Mouse (Mus musculus) liver, embryonic 16.5 days (tissue): ENCODE results near the gene Lrwd1. TPM values are rescaled to one million over a fixed set of nuclear protein-coding genes. Genes with fewer than 3 reads are reported as not detected.
"Not testable (repeated sequence)": the region's sequence is repeated elsewhere in the genome, so short reads cannot be mapped to it uniquely, and the experiment has no call there.

Source experiments
- ATAC-seq: fragments of 200-750 bp; cut with Nextera tagmentation; 2 replicates; pipeline ENCODE4 v1.8.0; 2017; ENCODE audit warnings: low read depth, mild to moderate bottlenecking, moderate number of reproducible peaks, moderate library complexity
- H3K27ac ChIP-seq: fragments of 300-500 bp; sonication (generic); 2 replicates; pipeline ENCODE4 v1.5.1; 2014; ENCODE audit warnings: mild to moderate bottlenecking, low read length
- H3K27me3 ChIP-seq: fragments of 300-500 bp; sonication (generic); 2 replicates; pipeline ENCODE4 v1.6.1; 2014; ENCODE audit warnings: low read depth, low read length, mixed read lengths; ENCODE audit not compliant: control insufficient read depth, insufficient read depth
- H3K36me3 ChIP-seq: fragments of 300-500 bp; sonication (generic); 2 replicates; pipeline ENCODE4 v1.6.1; 2014; ENCODE audit warnings: mild to moderate bottlenecking; ENCODE audit not compliant: control insufficient read depth, insufficient read depth
- H3K4me1 ChIP-seq: fragments of 300-500 bp; sonication (generic); 2 replicates; pipeline ENCODE4 v1.6.1; 2014; ENCODE audit warnings: low read depth, low read length, mixed read lengths; ENCODE audit not compliant: control insufficient read depth
- H3K4me2 ChIP-seq: fragments of 300-500 bp; sonication (generic); 2 replicates; pipeline ENCODE4 v1.6.1; 2014; ENCODE audit warnings: low read depth, low read length, mixed read lengths
- H3K4me3 ChIP-seq: fragments of 300-500 bp; sonication (generic); 2 replicates; pipeline ENCODE4 v1.5.1; 2014; ENCODE audit warnings: low read depth, mild to moderate bottlenecking, low read length
- H3K9ac ChIP-seq: fragments of 300-500 bp; sonication (generic); 2 replicates; pipeline ENCODE4 v1.6.1; 2014; ENCODE audit warnings: low read depth, low read length
- H3K9me3 ChIP-seq: fragments of 300-500 bp; sonication (generic); replicated peaks from 2 replicates; pipeline ENCODE4 v1.6.1; 2016; ENCODE audit warnings: low read length; ENCODE audit not compliant: control insufficient read depth
- WGBS: fragments of 180-500 bp; shearing (Covaris S2); extraction: QIAGEN DNeasy Blood & Tissue Kit; methylation state at CpG from one replicate; pipeline ENCODE4 v1.1.7; 2014; ENCODE audit not compliant: insufficient replicate concordance; 5-methylcytosine and 5-hydroxymethylcytosine counted together
- polyA plus RNA-seq: library from polyadenylated mRNA; unstranded; fragments of >200 nt; fragmentation: Nextera tagmentation; extraction: Ambion mirVana; gene quantifications from 2 replicates; pipeline ENCODE4 v1.2.1, GENCODE M21; 2015

The Lrwd1 gene
- polyA plus RNA-seq, 1 experiment from 2014 or later, result 30.5 TPM

DNA sequence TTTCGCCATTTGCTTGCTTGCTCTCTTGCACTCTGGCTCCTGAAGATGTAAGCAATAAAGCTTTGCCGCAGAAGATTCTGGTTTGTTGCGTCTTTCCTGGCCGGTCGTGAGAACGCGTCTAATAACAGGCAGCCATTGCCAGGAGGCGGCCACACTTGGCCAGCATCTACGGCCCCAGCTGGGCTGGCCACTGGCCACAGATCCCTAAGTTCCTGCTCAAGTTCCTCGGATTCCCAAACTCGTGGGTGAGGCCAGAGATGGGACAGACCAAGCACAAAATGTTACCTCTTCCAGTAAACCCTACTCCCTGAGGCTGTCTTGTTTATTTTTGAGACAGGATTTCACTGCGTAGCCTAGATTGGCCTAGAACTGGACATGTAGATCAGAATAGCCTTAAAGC lies 24.2 kb upstream of the Lrwd1 start:
- H3K9ac ChIP-seq, ATAC-seq, H3K27me3 ChIP-seq, H3K9me3 ChIP-seq, H3K4me1 ChIP-seq, H3K36me3 ChIP-seq, H3K4me3 ChIP-seq, H3K4me2 ChIP-seq, H3K27ac ChIP-seq: not testable (repeated sequence)
- WGBS, result 76% methylated on average over 11 of the region's 12 CpGs

DNA sequence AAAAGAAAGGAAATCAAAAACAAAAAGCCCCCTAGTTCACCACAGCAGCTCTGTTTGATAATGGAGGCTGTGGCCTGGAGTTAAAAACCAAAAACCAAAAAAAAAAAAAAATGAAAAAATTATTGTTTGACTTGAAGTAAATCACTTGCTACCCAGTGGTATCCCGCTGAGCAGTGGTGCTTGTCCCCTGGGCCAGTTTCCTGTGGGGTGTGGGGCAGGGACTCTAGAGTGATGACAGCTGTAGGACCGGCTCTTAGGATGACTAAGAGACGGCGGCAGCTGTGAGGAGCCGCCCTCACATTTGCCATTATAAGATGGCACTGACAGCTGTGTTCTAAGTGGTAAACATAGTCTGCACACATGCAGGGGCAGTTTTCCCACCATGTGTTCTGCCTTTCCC lies 19.5 kb upstream of the Lrwd1 start:
- Histone ChIP-seq H3K27ac (no peak overlapping the region), H3K36me3 (no peaks in the 10 kb centered on the region), H3K4me2 (no peak overlapping the region), H3K9ac (no peak overlapping the region), H3K4me3 (no peak overlapping the region), H3K27me3 (no peaks in the 10 kb centered on the region), H3K9me3 (no peaks in the 10 kb centered on the region), H3K4me1 (no peaks in the 10 kb centered on the region)
- 83% methylated on average over 5 of the region's 5 CpGs for WGBS
- ATAC-seq, result no peak

DNA sequence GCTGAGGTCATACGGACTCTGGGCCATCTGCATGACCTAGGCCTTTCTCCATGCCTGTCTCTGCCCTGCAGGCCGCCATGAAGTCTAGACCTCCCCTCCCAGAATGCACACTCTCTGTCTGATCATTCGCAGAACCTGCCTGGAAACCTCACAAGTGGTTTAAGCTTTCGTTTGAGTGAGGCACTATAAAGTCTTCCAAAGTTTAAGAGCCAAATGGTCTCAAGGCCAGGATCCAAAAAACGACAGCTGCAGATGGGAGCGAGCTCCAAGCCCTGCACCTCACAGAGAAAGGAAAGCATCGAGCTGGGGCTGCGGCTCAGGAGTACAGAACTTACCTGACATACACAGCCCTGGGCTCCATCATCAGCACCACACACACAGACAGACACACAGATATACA lies 16.5 kb upstream of the Lrwd1 start:
- H3K4me2 ChIP-seq, result no peak overlapping the region
- H3K9me3 ChIP-seq, result no peaks in the 10 kb centered on the region
- 76% methylated on average over 8 of the region's 8 CpGs for WGBS
- H3K9ac ChIP-seq, result no peak overlapping the region
- no peaks in the 10 kb centered on the region for H3K4me1 ChIP-seq
- no peaks in the 10 kb centered on the region for H3K36me3 ChIP-seq
- ATAC-seq, result no peak
- no peak overlapping the region for H3K27ac ChIP-seq
- H3K27me3 ChIP-seq, result no peaks in the 10 kb centered on the region
- no peak overlapping the region for H3K4me3 ChIP-seq

DNA sequence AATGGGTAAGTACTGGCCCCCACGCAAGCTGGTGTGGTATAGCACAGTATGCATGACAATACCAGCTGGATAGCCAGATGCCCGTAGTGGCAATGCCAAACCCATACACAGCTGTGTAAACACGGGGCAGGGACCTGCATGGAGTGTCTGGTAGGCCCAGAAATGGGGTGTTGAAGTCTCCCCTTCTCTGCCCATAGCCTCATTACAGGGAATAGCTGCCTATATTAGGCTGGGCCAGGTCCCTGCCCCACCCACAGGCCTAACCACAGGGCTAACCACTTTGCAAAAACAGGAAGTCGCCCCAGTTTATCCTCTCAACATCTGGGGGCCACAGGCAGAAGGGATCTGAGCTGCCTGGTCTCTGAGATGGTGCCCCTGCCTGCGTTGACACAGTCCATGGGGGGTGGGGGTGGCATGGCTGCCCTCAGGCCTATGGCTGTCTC lies 13.3 kb upstream of the Lrwd1 start:
- peak; percentile 70 for ATAC-seq
- not testable (repeated sequence) for H3K4me1 ChIP-seq, H3K9me3 ChIP-seq, H3K9ac ChIP-seq, H3K36me3 ChIP-seq, H3K27ac ChIP-seq, H3K4me2 ChIP-seq, H3K27me3 ChIP-seq, H3K4me3 ChIP-seq
- 25% methylated on average over 5 of the region's 5 CpGs for WGBS

- H3K9ac ChIP-seq, result no peak overlapping the region
- no peak overlapping the region for H3K4me3 ChIP-seq
- H3K27me3 ChIP-seq, result no peaks in the 10 kb centered on the region
- no peak for ATAC-seq
- H3K9me3 ChIP-seq, result no peaks in the 10 kb centered on the region
- H3K27ac ChIP-seq, result no peak overlapping the region
- H3K36me3 ChIP-seq, result no peaks in the 10 kb centered on the region
- no peak overlapping the region for H3K4me2 ChIP-seq
- no peaks in the 10 kb centered on the region for H3K4me1 ChIP-seq
- 45% methylated on average over 8 of the region's 8 CpGs for whole genome bisulfite sequencing
Observed at GRCm38 (mm10) chr5:136147704-136148103, 11.8 kb upstream of the Lrwd1 start.

DNA sequence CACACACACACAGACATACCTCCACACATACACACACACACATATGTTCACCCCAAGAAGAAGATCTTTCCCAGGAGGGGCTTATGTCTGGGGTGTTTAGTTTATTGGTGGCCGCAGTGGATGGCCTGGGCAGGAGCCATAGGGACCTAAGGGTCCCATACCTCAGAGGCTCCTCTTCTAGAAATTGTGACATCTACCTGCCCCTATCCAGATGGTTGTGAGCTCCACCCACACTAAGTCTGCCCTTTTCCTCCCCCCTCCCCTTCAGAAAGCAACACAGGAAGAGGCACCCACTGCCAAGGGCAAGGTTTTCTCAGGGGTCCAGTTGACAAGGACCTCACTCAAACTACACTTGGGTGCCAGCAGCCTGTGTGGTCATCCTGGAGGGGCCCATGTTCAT lies 11.1 kb upstream of the Lrwd1 start:
- Histone ChIP-seq H3K4me1 (no peaks in the 10 kb centered on the region), H3K4me2 (no peak overlapping the region), H3K9me3 (no peaks in the 10 kb centered on the region), H3K4me3 (no peak overlapping the region), H3K36me3 (peaks cover under 1% of the 10 kb centered on the region; the same call in 1 of the 2 replicates), H3K27ac (no peak overlapping the region), H3K9ac (no peak overlapping the region), H3K27me3 (no peaks in the 10 kb centered on the region)
- WGBS, result 75% methylated on average over 1 of the region's 1 CpGs
- ATAC-seq, result no peak

GRCm38 (mm10) chr5:136144606-136145430 lies 8.9 kb upstream of the Lrwd1 start:
- 32% methylated on average over 12 of the region's 12 CpGs for WGBS
- H3K4me1 ChIP-seq, result no peaks in the 10 kb centered on the region
- no peak overlapping the region for H3K4me2 ChIP-seq
- no peak for ATAC-seq
- no peak overlapping the region for H3K4me3 ChIP-seq
- no peaks in the 10 kb centered on the region for H3K9me3 ChIP-seq
- peaks cover 21% of the 10 kb centered on the region for H3K36me3 ChIP-seq
- H3K27me3 ChIP-seq, result no peaks in the 10 kb centered on the region
- no peak overlapping the region for H3K9ac ChIP-seq
- H3K27ac ChIP-seq, result no peak overlapping the region

GRCm38 (mm10) chr5:136143161-136143755 lies 7.4 kb upstream of the Lrwd1 start:
- no peak overlapping the region for H3K9ac ChIP-seq
- H3K9me3 ChIP-seq, result no peaks in the 10 kb centered on the region
- ATAC-seq, result no peak
- no peak overlapping the region for H3K4me2 ChIP-seq
- WGBS, result 80% methylated on average over 6 of the region's 6 CpGs
- H3K4me1 ChIP-seq, result peaks cover under 1% of the 10 kb centered on the region
- peaks cover 28% of the 10 kb centered on the region for H3K36me3 ChIP-seq
- no peak overlapping the region for H3K27ac ChIP-seq
- no peak overlapping the region for H3K4me3 ChIP-seq
- H3K27me3 ChIP-seq, result no peaks in the 10 kb centered on the region

DNA sequence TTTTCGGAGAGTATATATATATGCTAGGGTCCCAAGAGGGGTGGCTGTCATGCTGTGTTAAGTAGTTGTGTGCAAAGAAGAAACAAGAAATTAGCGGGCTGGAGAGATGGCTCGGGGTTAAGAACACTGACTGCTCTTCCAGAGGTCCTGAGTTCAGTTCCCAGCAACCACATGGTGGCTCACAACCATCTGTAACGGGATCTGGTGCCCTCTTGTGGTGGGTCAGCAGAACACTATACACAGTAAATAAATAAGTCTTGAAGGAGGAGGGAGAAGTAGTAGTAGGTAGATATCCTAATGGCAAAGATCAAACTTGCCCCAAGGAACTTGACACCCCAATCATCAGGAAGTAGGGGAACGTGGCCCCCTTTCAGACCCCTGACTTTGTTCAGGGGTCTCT lies 6.9 kb upstream of the Lrwd1 start:
- no peaks in the 10 kb centered on the region for H3K9me3 ChIP-seq
- no peak for ATAC-seq
- 76% methylated on average over 5 of the region's 5 CpGs for WGBS
- H3K27ac ChIP-seq, result no peak overlapping the region
- peaks cover 6% of the 10 kb centered on the region for H3K4me1 ChIP-seq
- no peak overlapping the region for H3K9ac ChIP-seq
- no peak overlapping the region for H3K4me3 ChIP-seq
- no peaks in the 10 kb centered on the region for H3K27me3 ChIP-seq
- no peak overlapping the region for H3K4me2 ChIP-seq
- H3K36me3 ChIP-seq, result peaks cover 28% of the 10 kb centered on the region
